Mouse (Mus musculus): Measurements from ENCODE around the gene Cenpl. TPM values are rescaled to one million over a fixed set of nuclear protein-coding genes. Genes with fewer than 3 reads are reported as not detected.
A peak's percentile ranks its signal among the peaks of the same experiment; 100 is the strongest.

Gene Cenpl
- polyA plus RNA-seq, 1 experiment from 2014 or later: 10.4 TPM

GRCm38 (mm10) chr1:161034435-161035280 is 35.9 kb upstream of the Cenpl start, which contains the start of gene Zbtb37:
Gene Zbtb37 (minus strand): TSS chr1:161034849.
- peaks cover 20% of the 10 kb centered on the region for H3K36me3 ChIP-seq (ENCODE audit: control insufficient read depth, insufficient read depth, low read length)
- H3K27ac ChIP-seq (ENCODE audit: low read depth, low read length): peak within 1 kb of the TSS; percentile 94
- ATAC-seq: peak; percentile 96
- H3K9ac ChIP-seq (ENCODE audit: low read depth, low read length): peak within 1 kb of the TSS; percentile 97
- peak within 1 kb of the TSS; percentile 78 for H3K4me2 ChIP-seq (ENCODE audit: low read length)
- WGBS: under 1% methylated on average over 54 of the region's 76 CpGs
- H3K27me3 ChIP-seq (replicated peaks; ENCODE audit: control insufficient read depth, insufficient read depth, low read length): no peaks in the 10 kb centered on the region
- H3K9me3 ChIP-seq (ENCODE audit: control insufficient read depth, low read length): no peaks in the 10 kb centered on the region
- H3K4me1 ChIP-seq (ENCODE audit: control insufficient read depth, insufficient read depth, low read depth, low read length): peaks cover 28% of the 10 kb centered on the region
- H3K4me3 ChIP-seq (ENCODE audit: low read length): peak within 1 kb of the TSS; percentile 79

GRCm38 (mm10) chr1:161035281-161035785 is 35.2 kb upstream of the Cenpl start:
- peak; percentile 49 for ATAC-seq
- peak overlapping the region; percentile 94 for H3K9ac ChIP-seq (ENCODE audit: low read depth, low read length)
- peak overlapping the region; percentile 78 for H3K4me2 ChIP-seq (ENCODE audit: low read length)
- WGBS: under 1% methylated on average over 14 of the region's 14 CpGs
- H3K27ac ChIP-seq (ENCODE audit: low read depth, low read length): peak overlapping the region; percentile 94
- no peaks in the 10 kb centered on the region for H3K27me3 ChIP-seq (replicated peaks; ENCODE audit: control insufficient read depth, insufficient read depth, low read length)
- no peaks in the 10 kb centered on the region for H3K9me3 ChIP-seq (ENCODE audit: control insufficient read depth, low read length)
- H3K36me3 ChIP-seq (ENCODE audit: control insufficient read depth, insufficient read depth, low read length): peaks cover 22% of the 10 kb centered on the region
- H3K4me3 ChIP-seq (ENCODE audit: low read length): peak overlapping the region; percentile 79
- peaks cover 28% of the 10 kb centered on the region for H3K4me1 ChIP-seq (ENCODE audit: control insufficient read depth, insufficient read depth, low read depth, low read length)

DNA sequence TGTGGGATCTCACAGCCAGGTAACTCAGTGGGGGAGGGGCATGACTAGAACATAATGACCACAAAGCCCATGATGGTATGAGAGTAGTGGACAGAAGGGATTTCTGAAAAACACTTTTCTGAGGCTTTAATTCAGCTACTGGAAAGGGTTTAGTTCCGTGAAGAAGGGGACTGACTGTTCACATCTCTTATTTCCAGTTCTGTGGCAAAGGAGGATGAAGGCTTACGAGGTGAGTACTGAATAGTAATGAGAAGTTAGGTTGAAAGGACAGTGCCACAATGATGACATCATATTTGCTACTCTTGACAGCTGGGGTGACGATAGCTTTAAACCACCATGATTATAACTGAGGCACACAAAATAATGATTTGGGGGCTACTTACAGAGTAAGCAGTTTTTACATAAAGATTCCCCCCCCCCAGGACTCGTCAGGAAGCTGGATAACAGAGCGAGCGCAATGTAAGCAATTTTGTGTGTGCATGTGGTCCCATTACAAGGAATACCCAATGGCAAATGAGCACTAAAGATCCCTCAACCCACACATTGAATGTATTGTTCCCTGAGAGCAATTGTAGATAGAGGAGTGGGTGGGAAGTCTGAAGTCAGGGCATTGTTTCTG is 34.6 kb upstream of the Cenpl start:
- Histone ChIP-seq H3K9ac (ENCODE audit: low read depth, low read length) (peak overlapping the region; percentile 94), H3K4me3 (ENCODE audit: low read length) (peak overlapping the region; percentile 79), H3K4me1 (ENCODE audit: control insufficient read depth, insufficient read depth, low read depth, low read length) (peaks cover 28% of the 10 kb centered on the region), H3K9me3 (ENCODE audit: control insufficient read depth, low read length) (no peaks in the 10 kb centered on the region), H3K4me2 (ENCODE audit: low read length) (peak overlapping the region; percentile 78), H3K27me3 (replicated peaks; ENCODE audit: control insufficient read depth, insufficient read depth, low read length) (no peaks in the 10 kb centered on the region), H3K27ac (ENCODE audit: low read depth, low read length) (peak overlapping the region; percentile 94), H3K36me3 (ENCODE audit: control insufficient read depth, insufficient read depth, low read length) (peaks cover 22% of the 10 kb centered on the region)
- WGBS: 0% methylated on average over 6 of the region's 6 CpGs
- no peak for ATAC-seq

- under 1% methylated on average over 5 of the region's 5 CpGs for WGBS
- Histone ChIP-seq H3K9ac (ENCODE audit: low read depth, low read length) (peak overlapping the region; percentile 94), H3K27me3 (replicated peaks; ENCODE audit: control insufficient read depth, insufficient read depth, low read length) (no peaks in the 10 kb centered on the region), H3K4me3 (ENCODE audit: low read length) (peak overlapping the region; percentile 79), H3K4me1 (ENCODE audit: control insufficient read depth, insufficient read depth, low read depth, low read length) (peaks cover 28% of the 10 kb centered on the region), H3K4me2 (ENCODE audit: low read length) (peak overlapping the region; percentile 78), H3K9me3 (ENCODE audit: control insufficient read depth, low read length) (no peaks in the 10 kb centered on the region), H3K27ac (ENCODE audit: low read depth, low read length) (peak overlapping the region; percentile 94), H3K36me3 (ENCODE audit: control insufficient read depth, insufficient read depth, low read length) (peaks cover 18% of the 10 kb centered on the region)
- no peak for ATAC-seq
Observed at GRCm38 (mm10) chr1:161036411-161036841, 34.1 kb upstream of the Cenpl start.

DNA sequence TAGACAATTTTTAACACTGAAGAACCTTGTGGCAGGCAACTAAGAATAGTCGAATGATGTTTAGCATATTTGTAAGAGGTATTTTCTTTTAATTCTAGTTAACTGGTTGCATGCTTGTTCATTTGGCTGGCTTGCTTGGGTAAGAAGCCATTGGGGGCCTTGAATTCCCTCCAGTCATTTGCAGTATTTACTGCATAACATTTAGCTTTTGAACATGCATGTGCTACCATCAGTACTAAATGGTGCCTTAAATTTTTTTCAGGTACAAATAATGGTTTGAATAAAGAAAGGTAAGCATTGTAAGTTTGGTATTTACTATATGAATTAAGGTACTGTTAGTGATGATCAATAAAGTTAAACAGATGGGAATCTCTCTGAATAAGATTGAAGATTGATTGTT is 33.5 kb upstream of the Cenpl start:
- Histone ChIP-seq H3K4me3 (ENCODE audit: low read length) (peak overlapping the region; percentile 79), H3K27ac (ENCODE audit: low read depth, low read length) (no peak overlapping the region), H3K4me2 (ENCODE audit: low read length) (peak overlapping the region; percentile 78), H3K4me1 (ENCODE audit: control insufficient read depth, insufficient read depth, low read depth, low read length) (peaks cover 28% of the 10 kb centered on the region), H3K27me3 (replicated peaks; ENCODE audit: control insufficient read depth, insufficient read depth, low read length) (no peaks in the 10 kb centered on the region), H3K9ac (ENCODE audit: low read depth, low read length) (peak overlapping the region; percentile 94; the same call in 1 of the 2 replicates), H3K36me3 (ENCODE audit: control insufficient read depth, insufficient read depth, low read length) (peaks cover 20% of the 10 kb centered on the region), H3K9me3 (ENCODE audit: control insufficient read depth, low read length) (no peaks in the 10 kb centered on the region)
- WGBS: 3% methylated on average over 1 of the region's 1 CpGs
- ATAC-seq: no peak

DNA sequence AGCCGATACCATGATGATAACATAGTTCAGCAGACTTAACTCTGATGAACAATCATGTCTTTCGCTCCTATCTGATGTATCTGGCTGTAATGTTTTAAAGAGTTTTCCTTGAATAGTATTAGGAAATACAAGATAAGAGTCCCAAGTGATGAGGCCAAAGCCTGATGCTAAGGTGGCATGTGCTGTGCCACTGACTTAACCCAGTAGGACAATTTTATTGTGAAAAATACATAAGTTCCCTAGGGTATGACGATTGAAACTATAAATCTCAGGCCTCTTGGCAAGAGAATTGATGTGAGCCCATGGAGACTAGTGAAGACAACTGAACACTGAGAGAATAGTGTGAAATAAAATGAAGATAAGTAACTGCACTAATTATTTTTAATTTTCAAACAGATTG is 32.9 kb upstream of the Cenpl start:
- Histone ChIP-seq H3K36me3 (ENCODE audit: control insufficient read depth, insufficient read depth, low read length) (peaks cover 23% of the 10 kb centered on the region), H3K9ac (ENCODE audit: low read depth, low read length) (peak overlapping the region; percentile 50), H3K4me3 (ENCODE audit: low read length) (peak overlapping the region; percentile 23), H3K9me3 (ENCODE audit: control insufficient read depth, low read length) (no peaks in the 10 kb centered on the region), H3K4me2 (ENCODE audit: low read length) (peak overlapping the region; percentile 46), H3K27me3 (replicated peaks; ENCODE audit: control insufficient read depth, insufficient read depth, low read length) (no peaks in the 10 kb centered on the region), H3K4me1 (ENCODE audit: control insufficient read depth, insufficient read depth, low read depth, low read length) (peaks cover 28% of the 10 kb centered on the region), H3K27ac (ENCODE audit: low read depth, low read length) (0 out of 2 replicates have a peak overlapping the region, but pooled peaks have one; percentile 34)
- WGBS: 30% methylated on average over 3 of the region's 3 CpGs
- no peak for ATAC-seq

DNA sequence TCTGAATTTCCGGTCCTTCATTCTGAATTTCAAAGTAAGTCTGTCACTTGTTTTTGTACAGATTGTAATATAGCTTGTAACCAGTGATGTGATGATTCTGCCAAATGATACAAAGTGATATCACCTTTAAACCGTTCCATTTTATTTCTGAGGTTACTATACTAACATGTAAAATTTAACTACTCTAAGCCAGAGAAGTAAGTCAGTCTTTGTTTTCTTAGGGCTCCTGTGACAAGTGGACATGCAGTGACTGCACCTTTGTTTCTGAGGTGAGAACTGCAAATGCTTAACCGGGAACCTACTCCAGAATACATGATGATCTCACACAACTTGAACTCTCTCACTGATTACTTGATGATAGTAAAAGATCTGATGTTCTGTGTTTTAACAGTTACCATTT is 32.5 kb upstream of the Cenpl start:
- Histone ChIP-seq H3K36me3 (ENCODE audit: control insufficient read depth, insufficient read depth, low read length) (peaks cover 23% of the 10 kb centered on the region), H3K4me1 (ENCODE audit: control insufficient read depth, insufficient read depth, low read depth, low read length) (peaks cover 28% of the 10 kb centered on the region)

GRCm38 (mm10) chr1:161038968-161039721 is 31.4 kb upstream of the Cenpl start:
- no peak overlapping the region for H3K4me3 ChIP-seq (ENCODE audit: low read length)
- peaks cover 19% of the 10 kb centered on the region for H3K4me1 ChIP-seq (ENCODE audit: control insufficient read depth, insufficient read depth, low read depth, low read length)
- no peaks in the 10 kb centered on the region for H3K27me3 ChIP-seq (replicated peaks; ENCODE audit: control insufficient read depth, insufficient read depth, low read length)
- ATAC-seq: no peak
- H3K36me3 ChIP-seq (ENCODE audit: control insufficient read depth, insufficient read depth, low read length): peaks cover 23% of the 10 kb centered on the region
- no peak overlapping the region for H3K27ac ChIP-seq (ENCODE audit: low read depth, low read length)
- H3K9ac ChIP-seq (ENCODE audit: low read depth, low read length): no peak overlapping the region
- 12% methylated on average over 3 of the region's 3 CpGs for WGBS
- no peaks in the 10 kb centered on the region for H3K9me3 ChIP-seq (ENCODE audit: control insufficient read depth, low read length)
- no peak overlapping the region for H3K4me2 ChIP-seq (ENCODE audit: low read length)

More for the DNA sequence above, 32.5 kb upstream of the Cenpl start:
- no peak overlapping the region for H3K27ac ChIP-seq (ENCODE audit: low read depth, low read length)
- no peak overlapping the region; the same call in 1 of the 2 replicates for H3K4me3 ChIP-seq (ENCODE audit: low read length)
- no peaks in the 10 kb centered on the region for H3K27me3 ChIP-seq (replicated peaks; ENCODE audit: control insufficient read depth, insufficient read depth, low read length)
- H3K9ac ChIP-seq (ENCODE audit: low read depth, low read length): no peak overlapping the region
- H3K9me3 ChIP-seq (ENCODE audit: control insufficient read depth, low read length): no peaks in the 10 kb centered on the region
- peak overlapping the region; percentile 46; the same call in 1 of the 2 replicates for H3K4me2 ChIP-seq (ENCODE audit: low read length)
- ATAC-seq: no peak
- 32% methylated on average over 3 of the region's 3 CpGs for WGBS
